In genomic region chr12:99406254-99406653, GRCm38 (mm10) we compare ENCODE assay signal across 9 mouse cellular contexts.
DNase-seq lines count a peak whose midpoint lies in the region; ATAC-seq and TF ChIP-seq lines count a peak whose summit lies in the region.
"Had no signal": no experiment of that assay in that cellular context is flagged by ENCODE, and none has a peak within 500 bp of the region (broad histone marks: within the 10 kb centered on the region; RNA-seq: fewer than 3 reads in every experiment).

No protein-coding gene starts in this region.

- TF ChIP-seq CTCF in small intestine, adult 2 months (IDR thresholded peaks at IDR 0.05; ENCODE audit: extremely low read depth, insufficient read length, insufficient replicate concordance, low read depth, low read length), result no peak

- H3K4me2 ChIP-seq in midbrain, embryonic 12.5 days (replicated peaks), result no peak overlapping the region
- H3K4me2 ChIP-seq in hindbrain, embryonic 14.5 days (replicated peaks), result no peak overlapping the region
- H3K4me2 ChIP-seq in limb, embryonic 11.5 days (ENCODE audit: low read depth, severe bottlenecking), result no peak overlapping the region

- H3K4me3 ChIP-seq in midbrain, embryonic 12.5 days, result no peak overlapping the region
- H3K4me3 ChIP-seq in midbrain, embryonic 10.5 days, result no peak overlapping the region
- no peak overlapping the region for H3K4me3 ChIP-seq in hindbrain, embryonic 14.5 days (replicated peaks; ENCODE audit: low read length)
- no peak overlapping the region for H3K4me3 ChIP-seq in limb, embryonic 11.5 days (ENCODE audit: low read depth, low read length)
- no peak overlapping the region for H3K4me3 ChIP-seq in small intestine, adult 2 months (ENCODE audit: low read depth, low read length)
- H3K4me3 ChIP-seq: neural tube, embryonic 13.5 days had no signal

- DNase-seq in midbrain, embryonic 10.5 days (ENCODE audit: low spot score), result no peak
- DNase-seq in cerebellum, postnatal 25 days, result peak; percentile 47 to 56
- DNase-seq in hindbrain, embryonic 14.5 days (ENCODE audit: low spot score), result no peak
- DNase-seq in limb, embryonic 11.5 days (ENCODE audit: low spot score), result peak; percentile 48
- no peak for DNase-seq in frontal cortex, postnatal 14 days (ENCODE audit: low spot score in 2 of 2)
- no peak for DNase-seq in gastrocnemius, postnatal 4 days (ENCODE audit: low spot score in 2 of 2)

- peak overlapping the region; percentile 67 for H3K27ac ChIP-seq in midbrain, embryonic 12.5 days (replicated peaks)
- no peak overlapping the region for H3K27ac ChIP-seq in midbrain, embryonic 10.5 days (replicated peaks)
- no peak overlapping the region for H3K27ac ChIP-seq in hindbrain, embryonic 14.5 days
- H3K27ac ChIP-seq in limb, embryonic 11.5 days (replicated peaks; ENCODE audit: low read depth, low read length), result 0 out of 2 replicates have a peak overlapping the region, but pooled peaks have one; percentile 36
- peak overlapping the region; percentile 26; the same call in 1 of the 2 replicates for H3K27ac ChIP-seq in small intestine, adult 2 months (ENCODE audit: insufficient read depth, low read depth, low read length)

- TF ChIP-seq POLR2A in small intestine, adult 2 months (IDR thresholded peaks at IDR 0.05; ENCODE audit: low read depth, low read length), result no peak

- peaks cover 10% of the 10 kb centered on the region; the same call in 1 of the 2 replicates for H3K4me1 ChIP-seq in midbrain, embryonic 12.5 days
- H3K4me1 ChIP-seq in midbrain, embryonic 10.5 days, result peaks cover 10% of the 10 kb centered on the region; the same call in 1 of the 2 replicates
- H3K4me1 ChIP-seq in hindbrain, embryonic 14.5 days (replicated peaks; ENCODE audit: control insufficient read depth, insufficient read depth, low read length), result 0 out of 2 replicates have a peak, but pooled peaks cover 4% of the 10 kb centered on the region
- H3K4me1 ChIP-seq in limb, embryonic 11.5 days (ENCODE audit: control insufficient read depth, insufficient read depth, low read length), result no peaks in the 10 kb centered on the region; the same call in 1 of the 2 replicates
- peaks cover 4% of the 10 kb centered on the region; the same call in 1 of the 2 replicates for H3K4me1 ChIP-seq in small intestine, adult 2 months (ENCODE audit: control insufficient read depth, insufficient read depth, insufficient read length, low read length)

- H3K9me3 ChIP-seq in midbrain, embryonic 12.5 days, result no peaks in the 10 kb centered on the region
- H3K9me3 ChIP-seq in midbrain, embryonic 10.5 days (replicated peaks), result no peaks in the 10 kb centered on the region
- no peaks in the 10 kb centered on the region for H3K9me3 ChIP-seq in hindbrain, embryonic 14.5 days (ENCODE audit: control insufficient read depth, low read length)
- H3K9me3 ChIP-seq in limb, embryonic 11.5 days (ENCODE audit: control insufficient read depth, low read length), result no peaks in the 10 kb centered on the region; the same call in 1 of the 2 replicates
- H3K9me3 ChIP-seq: neural tube, embryonic 13.5 days had no signal

- H3K36me3 ChIP-seq in midbrain, embryonic 12.5 days, result no peaks in the 10 kb centered on the region
- H3K36me3 ChIP-seq in midbrain, embryonic 10.5 days, result peaks cover 5% of the 10 kb centered on the region; the same call in 1 of the 2 replicates
- no peaks in the 10 kb centered on the region for H3K36me3 ChIP-seq in hindbrain, embryonic 14.5 days (replicated peaks; ENCODE audit: control insufficient read depth, insufficient read depth)
- H3K36me3 ChIP-seq in limb, embryonic 11.5 days (ENCODE audit: control insufficient read depth, insufficient read depth, low read length), result no peaks in the 10 kb centered on the region
- no peaks in the 10 kb centered on the region for H3K36me3 ChIP-seq in small intestine, adult 2 months (ENCODE audit: control insufficient read depth, insufficient read depth, low read length)
- H3K36me3 ChIP-seq: neural tube, embryonic 13.5 days had no signal

- peak; percentile 86 for ATAC-seq in midbrain, embryonic 12.5 days (ENCODE audit: low FRiP score, low read depth)
- peak; percentile 59; the same call in 1 of the 2 replicates for ATAC-seq in hindbrain, embryonic 14.5 days (ENCODE audit: low FRiP score)
- ATAC-seq in limb, embryonic 11.5 days (ENCODE audit: insufficient number of reproducible peaks, low FRiP score, low TSS enrichment, low read depth), result no peak

- H3K27me3 ChIP-seq in midbrain, embryonic 12.5 days, result 0 out of 2 replicates have a peak, but pooled peaks cover 2% of the 10 kb centered on the region
- no peaks in the 10 kb centered on the region for H3K27me3 ChIP-seq in midbrain, embryonic 10.5 days (ENCODE audit: low read depth, poor library complexity, severe bottlenecking)
- H3K27me3 ChIP-seq in hindbrain, embryonic 14.5 days (ENCODE audit: control insufficient read depth, insufficient read depth, low read length), result no peaks in the 10 kb centered on the region
- no peaks in the 10 kb centered on the region for H3K27me3 ChIP-seq in limb, embryonic 11.5 days (ENCODE audit: control insufficient read depth, insufficient read depth, low read length)
- H3K27me3 ChIP-seq in small intestine, adult 2 months (ENCODE audit: control insufficient read depth, insufficient read depth, low read length), result no peaks in the 10 kb centered on the region
- H3K27me3 ChIP-seq: neural tube, embryonic 13.5 days had no signal

- H3K9ac ChIP-seq in midbrain, embryonic 12.5 days (replicated peaks), result no peak overlapping the region
- H3K9ac ChIP-seq in hindbrain, embryonic 14.5 days, result no peak overlapping the region
- no peak overlapping the region for H3K9ac ChIP-seq in limb, embryonic 11.5 days (ENCODE audit: low read length)
- H3K9ac ChIP-seq: neural tube, embryonic 13.5 days had no signal

- WGBS in midbrain, embryonic 12.5 days, result 38% methylated on average over 9 of the region's 9 CpGs
- 63% methylated on average over 9 of the region's 9 CpGs for WGBS in midbrain, embryonic 10.5 days
- 15% methylated on average over 9 of the region's 9 CpGs for WGBS in hindbrain, embryonic 14.5 days
- WGBS in limb, embryonic 11.5 days, result 18% methylated on average over 9 of the region's 9 CpGs
- 11% methylated on average over 9 of the region's 9 CpGs for WGBS in small intestine, adult 2 months

Comparison
In these comparisons a context has a peak if more than half of its experiments do, and no peak if none do; other contexts are left out.
1. H3K27ac ChIP-seq: peak in midbrain, embryonic 12.5 days (single experiment), limb, embryonic 11.5 days (single experiment) and small intestine, adult 2 months (single experiment); none in midbrain, embryonic 10.5 days (single experiment) and hindbrain, embryonic 14.5 days (single experiment).
2. DNase-seq: peak in cerebellum, postnatal 25 days (2 of 2) and limb, embryonic 11.5 days (single experiment); none in midbrain, embryonic 10.5 days (single experiment), hindbrain, embryonic 14.5 days (single experiment), frontal cortex, postnatal 14 days (0 of 2) and gastrocnemius, postnatal 4 days (0 of 2).